Mouse (Mus musculus): ENCODE measurements around the gene Mfsd13b. TPM values are rescaled to one million over a fixed set of nuclear protein-coding genes. Genes with fewer than 3 reads are reported as not detected.
A peak's percentile ranks its signal among the peaks of the same experiment; 100 is the strongest.
"Not testable (repeated sequence)": the region's sequence is repeated elsewhere in the genome, so short reads cannot be mapped to it uniquely, and the experiment has no call there.

Gene Mfsd13b
- total RNA-seq (2021) = not detected

GRCm38 (mm10) chr7:120982200-120982841 lies at the start of gene Mfsd13b, which contains the start of gene Cdr2:
Mfsd13b (plus strand) TSS chr7:120982509.
Cdr2 (minus strand) TSS chr7:120982312.
- peak; percentile 96 for DNase-seq (ENCODE audit: low spot score)
- intact Hi-C loops (cut with DNase I) = loop anchor here (2.0 to 5.0 kb wide), 2 partner anchors 52 to 145 kb away; partner anchors contain the start of gene Mettl9

- DNase-seq (ENCODE audit: low spot score) = no peak
- intact Hi-C loops (cut with DNase I) = no loop called here
Measured at GRCm38 (mm10) chr7:120933110-120933509, 49.2 kb upstream of the Mfsd13b start.

- intact Hi-C loops (cut with DNase I) = loop anchor here (1.0 to 2.0 kb wide), 3 partner anchors 69 to 187 kb away; no protein-coding TSS in a partner anchor
- no peak for DNase-seq (ENCODE audit: low spot score)
Measured at GRCm38 (mm10) chr7:120933680-120934195, 48.6 kb upstream of the Mfsd13b start.

GRCm38 (mm10) chr7:120934716-120935115 lies 47.6 kb upstream of the Mfsd13b start:
- intact Hi-C loops (cut with DNase I) = loop anchor here (1.0 to 2.0 kb wide), 3 partner anchors 68 to 186 kb away; no protein-coding TSS in a partner anchor
- no peak for DNase-seq (ENCODE audit: low spot score)

GRCm38 (mm10) chr7:120936522-120936921 lies 45.8 kb upstream of the Mfsd13b start:
- intact Hi-C loops (cut with DNase I) = no loop called here

GRCm38 (mm10) chr7:120938206-120938605 lies 44.1 kb upstream of the Mfsd13b start:
- DNase-seq (ENCODE audit: low spot score) = no peak
- intact Hi-C loops (cut with DNase I) = no loop called here

More at GRCm38 (mm10) chr7:120936522-120936921, 45.8 kb upstream of the Mfsd13b start:
- DNase-seq (ENCODE audit: low spot score) = no peak

GRCm38 (mm10) chr7:120940343-120940742 lies 42.0 kb upstream of the Mfsd13b start:
- DNase-seq (ENCODE audit: low spot score) = no peak
- intact Hi-C loops (cut with DNase I) = no loop called here

GRCm38 (mm10) chr7:120941214-120941613 lies 41.1 kb upstream of the Mfsd13b start:
- intact Hi-C loops (cut with DNase I) = no loop called here
- no peak for DNase-seq (ENCODE audit: low spot score)

GRCm38 (mm10) chr7:120942506-120942905 lies 39.8 kb upstream of the Mfsd13b start:
- no peak for DNase-seq (ENCODE audit: low spot score)
- intact Hi-C loops (cut with DNase I) = no loop called here

GRCm38 (mm10) chr7:120943936-120944509 lies 38.3 kb upstream of the Mfsd13b start:
- no peak for DNase-seq (ENCODE audit: low spot score)
- intact Hi-C loops (cut with DNase I) = no loop called here

- DNase-seq (ENCODE audit: low spot score); intact Hi-C loops (cut with DNase I): not testable (repeated sequence)
Measured at GRCm38 (mm10) chr7:120953591-120953990, 28.7 kb upstream of the Mfsd13b start.

- no peak for DNase-seq (ENCODE audit: low spot score)
- intact Hi-C loops (cut with DNase I) = no loop called here
Measured at GRCm38 (mm10) chr7:120960116-120960515, 22.2 kb upstream of the Mfsd13b start.

- intact Hi-C loops (cut with DNase I) = no loop called here
- DNase-seq (ENCODE audit: low spot score) = no peak
Measured at GRCm38 (mm10) chr7:120960601-120961000, 21.7 kb upstream of the Mfsd13b start.

- DNase-seq (ENCODE audit: low spot score) = no peak
- intact Hi-C loops (cut with DNase I) = no loop called here
Measured at GRCm38 (mm10) chr7:120961893-120962292, 20.4 kb upstream of the Mfsd13b start.

GRCm38 (mm10) chr7:120963126-120963525 lies 19.2 kb upstream of the Mfsd13b start:
- intact Hi-C loops (cut with DNase I) = no loop called here
- DNase-seq (ENCODE audit: low spot score) = no peak

GRCm38 (mm10) chr7:120969221-120969620 lies 13.1 kb upstream of the Mfsd13b start:
- no peak for DNase-seq (ENCODE audit: low spot score)
- intact Hi-C loops (cut with DNase I) = no loop called here

- intact Hi-C loops (cut with DNase I) = no loop called here
- no peak for DNase-seq (ENCODE audit: low spot score)
Measured at GRCm38 (mm10) chr7:120970112-120970511, 12.2 kb upstream of the Mfsd13b start.

GRCm38 (mm10) chr7:120972471-120972870 lies 9.8 kb upstream of the Mfsd13b start:
- intact Hi-C loops (cut with DNase I); DNase-seq (ENCODE audit: low spot score): not testable (repeated sequence)

GRCm38 (mm10) chr7:120974001-120974400 lies 8.3 kb upstream of the Mfsd13b start:
- intact Hi-C loops (cut with DNase I) = no loop called here
- no peak for DNase-seq (ENCODE audit: low spot score)

- intact Hi-C loops (cut with DNase I) = no loop called here
- DNase-seq (ENCODE audit: low spot score) = no peak
Measured at GRCm38 (mm10) chr7:120977063-120977462, 5.2 kb upstream of the Mfsd13b start.

- intact Hi-C loops (cut with DNase I) = loop anchor here (5.0 kb wide), 1 partner anchor 143 kb away; no protein-coding TSS in a partner anchor
- DNase-seq (ENCODE audit: low spot score) = no peak
Measured at GRCm38 (mm10) chr7:120980041-120980440, 2.3 kb upstream of the Mfsd13b start.
